Mouse (Mus musculus): ENCODE results near the gene Lactbl1.

The Lactbl1 gene

GRCm38 (mm10) chr4:136688113-136688512 lies 65.7 kb downstream of the Lactbl1 start:
- no peak for DNase-seq

Measured in cerebellum, adult 11 months (tissue).